Mouse (Mus musculus) forebrain, embryonic 14.5 days (tissue): ENCODE measurements around the gene Ebna1bp2. TPM values are rescaled to one million over a fixed set of nuclear protein-coding genes. Genes with fewer than 3 reads are reported as not detected.

Experiments used
- polyA plus RNA-seq: library from polyadenylated mRNA; unstranded; fragments of >200 nt; fragmentation: Nextera tagmentation; extraction: Ambion mirVana; gene quantifications from 2 replicates; pipeline ENCODE4 v1.2.1, GENCODE M21; 2014

The Ebna1bp2 gene
- polyA plus RNA-seq, 1 experiment from 2014 or later, result 167 TPM

Other genes with a start within 250 kb of the Ebna1bp2 start
- 8.0 and 10.0 TPM in 2 replicates for gene Szt2, start 211.5 kb upstream of the Ebna1bp2 start, polyA plus RNA-seq
- gene Med8, start 211.5 kb upstream of the Ebna1bp2 start, polyA plus RNA-seq, result 119 TPM in 2 replicates
- 26.1 and 28.9 TPM in 2 replicates for gene Elovl1, start 192.7 kb upstream of the Ebna1bp2 start, polyA plus RNA-seq
- 116 and 151 TPM in 2 replicates for gene Cdc20, start 183.4 kb upstream of the Ebna1bp2 start, polyA plus RNA-seq
- gene Mpl, start 163.3 kb upstream of the Ebna1bp2 start, polyA plus RNA-seq, result 0.18 and 0.22 TPM in 2 replicates
- gene Tie1, start 130.7 kb upstream of the Ebna1bp2 start, polyA plus RNA-seq, result 10.8 and 12.4 TPM in 2 replicates
- not detected in 2 replicates for gene 2610528J11Rik, start 93.8 kb upstream of the Ebna1bp2 start, polyA plus RNA-seq
- not detected in 2 replicates for gene Tmem125, start 76.8 kb upstream of the Ebna1bp2 start, polyA plus RNA-seq
- 0.81 and 0.91 TPM in 2 replicates for gene Cfap57, start within 50 bp of the Ebna1bp2 start, polyA plus RNA-seq
- not detected in 2 replicates for gene Olfr62, start 38.2 kb downstream of the Ebna1bp2 start, polyA plus RNA-seq
- not detected in 2 replicates for gene Olfr1342, start 72.0 kb downstream of the Ebna1bp2 start, polyA plus RNA-seq
- not detected in 2 replicates for gene Olfr1341, start 82.7 kb downstream of the Ebna1bp2 start, polyA plus RNA-seq
- gene Olfr1340, start 99.3 kb downstream of the Ebna1bp2 start, polyA plus RNA-seq, result not detected in 2 replicates
- not detected in 2 replicates for gene Olfr1339, start 111.4 kb downstream of the Ebna1bp2 start, polyA plus RNA-seq
- gene Olfr1338, start 137.9 kb downstream of the Ebna1bp2 start, polyA plus RNA-seq, result not detected in 2 replicates
- not detected in 2 replicates for gene Olfr1337, start 161.8 kb downstream of the Ebna1bp2 start, polyA plus RNA-seq
- gene Olfr1335, start 189.1 kb downstream of the Ebna1bp2 start, polyA plus RNA-seq, result not detected in 2 replicates
- not detected in 2 replicates for gene Olfr1333, start 215.5 kb downstream of the Ebna1bp2 start, polyA plus RNA-seq
- not detected in 2 replicates for gene Olfr1331, start 243.8 kb downstream of the Ebna1bp2 start, polyA plus RNA-seq